Mouse (Mus musculus): ENCODE results near the gene Mrgpra2a.
"Not testable (repeated sequence)": the region's sequence is repeated elsewhere in the genome, so short reads cannot be mapped to it uniquely, and the experiment has no call there.

Mrgpra2a gene
- long read RNA-seq, experiment 1: 0 reads
- long read RNA-seq, experiment 2: 0 reads

DNA sequence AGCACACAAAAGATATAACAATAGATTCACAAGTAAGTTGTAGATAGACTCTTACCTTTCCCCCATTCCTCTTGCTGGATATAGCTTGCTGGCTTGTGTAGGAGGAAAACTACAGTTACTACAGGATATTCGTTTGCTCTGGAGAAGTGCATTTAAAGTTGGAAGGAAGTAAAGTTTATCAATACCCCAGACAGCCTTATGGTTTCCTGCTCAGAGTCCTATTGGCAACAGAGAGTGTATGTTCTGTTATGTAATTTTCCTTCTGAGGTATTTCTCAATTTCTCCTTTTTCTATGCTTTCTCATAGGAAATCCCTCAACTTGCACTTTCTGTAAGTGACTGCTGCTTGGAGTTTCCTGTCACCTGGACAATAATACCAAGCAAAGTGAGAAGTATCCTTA lies at the start of gene Mrgpra2a:
Mrgpra2a (minus strand) TSS at position 125 of the 400 bp plus-strand sequence.
- intact Hi-C loops (cut with DNase I): not testable (repeated sequence)

DNA sequence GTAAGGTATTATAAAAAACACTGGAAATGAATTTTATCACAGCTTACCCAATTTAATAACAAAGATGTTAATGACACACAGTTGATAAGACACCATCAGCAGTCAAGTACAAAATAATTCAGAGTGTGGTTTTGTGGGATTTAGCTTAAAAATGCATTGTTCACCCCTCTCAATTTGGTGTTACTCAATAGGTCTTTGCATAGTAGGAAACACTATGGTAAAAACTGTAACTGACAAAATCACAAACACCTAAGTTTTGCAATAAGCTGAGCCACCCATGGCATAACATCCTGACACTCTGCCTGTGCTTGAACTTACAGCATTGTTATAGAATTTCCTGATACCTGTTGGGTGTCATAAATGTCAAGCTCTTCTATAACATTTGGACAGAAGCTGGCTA lies 39.3 kb upstream of the Mrgpra2a start:
- intact Hi-C loops (cut with DNase I): not testable (repeated sequence)

DNA sequence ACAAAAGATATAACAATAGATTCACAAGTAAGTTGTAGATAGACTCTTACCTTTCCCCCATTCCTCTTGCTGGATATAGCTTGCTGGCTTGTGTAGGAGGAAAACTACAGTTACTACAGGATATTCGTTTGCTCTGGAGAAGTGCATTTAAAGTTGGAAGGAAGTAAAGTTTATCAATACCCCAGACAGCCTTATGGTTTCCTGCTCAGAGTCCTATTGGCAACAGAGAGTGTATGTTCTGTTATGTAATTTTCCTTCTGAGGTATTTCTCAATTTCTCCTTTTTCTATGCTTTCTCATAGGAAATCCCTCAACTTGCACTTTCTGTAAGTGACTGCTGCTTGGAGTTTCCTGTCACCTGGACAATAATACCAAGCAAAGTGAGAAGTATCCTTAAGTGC lies 37.5 kb upstream of the Mrgpra2a start:
- intact Hi-C loops (cut with DNase I): not testable (repeated sequence)

DNA sequence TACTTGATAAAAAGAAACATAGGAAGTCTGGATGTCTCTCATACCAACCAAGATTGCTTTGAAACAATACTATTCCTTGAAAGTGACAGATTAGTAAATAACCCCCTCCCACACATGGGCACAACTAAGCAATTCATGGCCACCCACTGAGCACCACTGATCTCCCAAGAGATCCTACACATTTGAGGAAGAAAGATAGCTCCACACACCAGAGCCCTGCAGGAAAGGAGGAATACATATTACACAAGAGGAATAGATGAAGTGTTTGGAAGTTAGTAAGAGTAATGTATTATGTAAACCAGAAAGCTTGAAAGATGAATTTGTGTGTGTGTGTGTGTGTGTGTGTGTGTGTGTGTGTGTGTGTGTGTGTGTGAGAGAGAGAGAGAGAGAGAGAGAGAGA lies 31.2 kb upstream of the Mrgpra2a start:
- intact Hi-C loops (cut with DNase I): not testable (repeated sequence)

DNA sequence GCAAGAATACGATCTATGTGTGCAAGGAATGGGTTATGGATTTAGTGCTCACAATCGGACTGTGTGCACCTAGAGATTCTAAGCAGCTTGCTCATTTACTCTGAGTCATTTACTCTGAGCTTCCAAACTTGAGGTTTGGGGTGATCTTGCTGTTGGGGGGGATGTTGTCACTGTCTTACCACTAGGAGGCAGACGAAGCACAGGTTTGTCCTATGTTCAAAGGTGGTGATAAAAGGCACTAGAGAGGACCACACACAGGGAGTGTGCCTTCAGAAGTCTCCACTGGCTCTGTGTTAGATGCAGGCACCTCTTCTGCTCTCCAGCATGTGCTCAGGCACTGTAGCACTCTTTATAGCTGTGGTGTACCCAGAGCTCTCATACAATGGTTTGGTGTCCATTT lies 22.0 kb upstream of the Mrgpra2a start:
- intact Hi-C loops (cut with DNase I): not testable (repeated sequence)

DNA sequence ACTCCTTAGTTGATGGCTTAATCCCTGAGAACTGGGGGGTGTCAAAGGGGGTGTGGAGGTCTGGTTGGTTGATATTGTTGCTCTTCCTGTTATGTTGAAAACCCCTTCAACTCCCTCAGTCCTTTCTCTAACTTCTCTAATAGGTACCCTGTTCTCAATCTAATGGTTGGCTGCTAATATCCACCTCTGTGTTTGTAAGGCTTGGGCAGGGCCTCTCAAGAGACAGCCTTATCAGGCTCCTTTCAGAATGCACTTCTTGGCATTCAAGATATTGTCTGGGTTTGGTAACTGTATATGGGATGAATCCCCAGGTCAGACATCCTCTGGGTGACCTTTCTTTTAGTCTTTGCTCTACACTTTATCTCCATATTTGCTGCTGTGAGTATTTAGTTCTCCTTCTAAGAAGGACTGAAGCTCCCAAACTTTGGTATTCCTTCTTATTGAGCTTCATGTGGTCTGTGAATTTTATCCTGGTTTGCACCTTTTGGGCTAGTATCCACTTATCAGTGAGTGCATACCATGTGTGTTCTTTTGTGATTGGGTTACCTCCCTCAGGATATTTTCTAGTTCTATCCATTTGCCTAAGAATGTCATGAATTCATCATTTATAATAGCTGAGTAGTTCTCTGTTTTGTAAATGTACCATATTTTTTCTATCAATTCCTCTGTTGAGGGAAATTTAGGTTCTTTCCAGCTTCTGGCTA lies 13.5 kb upstream of the Mrgpra2a start:
- intact Hi-C loops (cut with DNase I): not testable (repeated sequence)

DNA sequence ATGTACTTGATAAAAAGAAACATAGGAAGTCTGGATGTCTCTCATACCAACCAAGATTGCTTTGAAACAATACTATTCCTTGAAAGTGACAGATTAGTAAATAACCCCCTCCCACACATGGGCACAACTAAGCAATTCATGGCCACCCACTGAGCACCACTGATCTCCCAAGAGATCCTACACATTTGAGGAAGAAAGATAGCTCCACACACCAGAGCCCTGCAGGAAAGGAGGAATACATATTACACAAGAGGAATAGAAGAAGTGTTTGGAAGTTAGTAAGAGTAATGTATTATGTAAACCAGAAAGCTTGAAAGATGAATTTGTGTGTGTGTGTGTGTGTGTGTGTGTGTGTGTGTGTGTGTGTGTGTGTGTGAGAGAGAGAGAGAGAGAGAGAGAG lies 6.2 kb downstream of the Mrgpra2a start:
- intact Hi-C loops (cut with DNase I): not testable (repeated sequence)

DNA sequence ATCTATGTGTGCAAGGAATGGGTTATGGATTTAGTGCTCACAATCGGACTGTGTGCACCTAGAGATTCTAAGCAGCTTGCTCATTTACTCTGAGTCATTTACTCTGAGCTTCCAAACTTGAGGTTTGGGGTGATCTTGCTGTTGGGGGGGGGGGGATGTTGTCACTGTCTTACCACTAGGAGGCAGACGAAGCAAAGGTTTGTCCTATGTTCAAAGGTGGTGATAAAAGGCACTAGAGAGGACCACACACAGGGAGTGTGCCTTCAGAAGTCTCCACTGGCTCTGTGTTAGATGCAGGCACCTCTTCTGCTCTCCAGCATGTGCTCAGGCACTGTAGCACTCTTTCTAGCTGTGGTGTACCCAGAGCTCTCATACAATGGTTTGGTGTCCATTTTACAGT lies 15.5 kb downstream of the Mrgpra2a start:
- intact Hi-C loops (cut with DNase I): not testable (repeated sequence)

DNA sequence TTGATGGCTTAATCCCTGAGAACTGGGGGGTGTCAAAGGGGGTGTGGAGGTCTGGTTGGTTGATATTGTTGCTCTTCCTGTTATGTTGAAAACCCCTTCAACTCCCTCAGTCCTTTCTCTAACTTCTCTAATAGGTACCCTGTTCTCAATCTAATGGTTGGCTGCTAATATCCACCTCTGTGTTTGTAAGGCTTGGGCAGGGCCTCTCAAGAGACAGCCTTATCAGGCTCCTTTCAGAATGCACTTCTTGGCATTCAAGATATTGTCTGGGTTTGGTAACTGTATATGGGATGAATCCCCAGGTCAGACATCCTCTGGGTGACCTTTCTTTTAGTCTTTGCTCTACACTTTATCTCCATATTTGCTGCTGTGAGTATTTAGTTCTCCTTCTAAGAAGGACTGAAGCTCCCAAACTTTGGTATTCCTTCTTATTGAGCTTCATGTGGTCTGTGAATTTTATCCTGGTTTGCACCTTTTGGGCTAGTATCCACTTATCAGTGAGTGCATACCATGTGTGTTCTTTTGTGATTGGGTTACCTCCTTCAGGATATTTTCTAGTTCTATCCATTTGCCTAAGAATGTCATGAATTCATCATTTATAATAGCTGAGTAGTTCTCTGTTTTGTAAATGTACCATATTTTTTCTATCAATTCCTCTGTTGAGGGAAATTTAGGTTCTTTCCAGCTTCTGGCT lies 24.0 kb downstream of the Mrgpra2a start:
- intact Hi-C loops (cut with DNase I): not testable (repeated sequence)

DNA sequence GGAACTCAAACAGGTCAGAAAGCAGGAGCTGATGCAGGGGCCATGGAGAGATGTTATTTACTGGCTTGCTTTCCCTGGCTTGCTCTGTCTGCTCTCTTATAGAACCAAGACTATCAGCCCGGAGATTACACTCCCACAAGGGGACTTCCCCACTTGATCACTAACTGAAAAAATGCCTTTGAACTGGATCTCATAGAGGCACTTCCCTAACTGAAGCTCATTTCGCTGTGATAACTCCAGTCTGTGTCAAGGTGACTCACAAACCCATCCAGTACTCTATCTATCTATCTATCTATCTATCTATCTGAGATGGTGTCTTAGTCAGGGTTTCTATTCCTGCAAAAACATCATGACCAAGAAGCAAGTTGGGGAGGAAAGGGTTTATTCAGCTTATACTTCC lies 41.3 kb downstream of the Mrgpra2a start:
- intact Hi-C loops (cut with DNase I): no loop called here

DNA sequence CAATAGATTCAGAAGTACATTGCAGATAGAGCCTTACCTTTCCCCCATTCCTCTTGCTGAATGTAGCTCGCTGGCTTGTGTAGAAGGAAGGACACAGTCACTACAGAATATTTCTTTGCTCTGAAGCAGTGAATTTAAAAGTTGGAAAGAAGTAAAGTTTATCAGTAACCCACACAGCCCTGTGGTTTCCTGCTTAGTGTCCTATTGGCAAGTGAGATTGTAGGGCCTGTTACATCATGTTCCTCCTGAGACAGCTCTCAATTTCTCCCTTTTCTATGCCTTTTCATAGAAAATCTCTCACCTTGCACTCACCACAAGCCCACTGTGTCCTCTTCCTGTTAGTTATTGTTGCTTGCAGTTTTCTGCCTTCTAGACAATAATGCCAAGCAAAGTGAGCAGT lies 42.4 kb downstream of the Mrgpra2a start:
- intact Hi-C loops (cut with DNase I): no loop called here

DNA sequence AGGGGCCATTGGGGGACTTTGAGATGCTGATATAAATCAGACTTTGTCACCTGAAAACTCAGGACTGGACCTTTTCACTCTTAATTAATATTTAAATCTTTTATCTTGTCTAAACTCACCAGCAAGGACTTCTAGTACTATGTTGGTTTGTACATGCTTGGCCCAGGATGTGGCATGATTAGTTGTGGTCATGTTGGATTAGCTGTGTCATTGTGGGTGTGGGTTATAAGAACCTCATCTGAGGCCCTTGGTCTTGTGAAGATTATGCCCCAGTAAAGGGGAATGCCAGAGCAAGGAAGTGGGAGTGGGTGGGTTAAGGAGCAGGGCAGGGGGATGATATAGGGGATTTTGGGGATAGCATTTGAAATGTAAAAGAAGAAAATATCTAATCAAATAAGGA lies 50.8 kb downstream of the Mrgpra2a start:
- intact Hi-C loops (cut with DNase I): no loop called here
